Mouse (Mus musculus): ENCODE results near the gene Cysrt1.

Cysrt1 gene

GRCm38 (mm10) chr2:25200631-25201030 is 41.6 kb downstream of the Cysrt1 start:
- DNase-seq: no peak

- DNase-seq: no peak
Observed at GRCm38 (mm10) chr2:25197946-25198345, 44.3 kb downstream of the Cysrt1 start.

GRCm38 (mm10) chr2:25197191-25197590 is 45.1 kb downstream of the Cysrt1 start:
- DNase-seq: no peak

- DNase-seq: peak; percentile 50
Observed at GRCm38 (mm10) chr2:25196172-25196954, 45.9 kb downstream of the Cysrt1 start, which contains the start of gene Tor4a. Gene Tor4a (minus strand): TSS chr2:25196886.

GRCm38 (mm10) chr2:25195211-25196156 is 46.8 kb downstream of the Cysrt1 start:
- peak; percentile 35 for DNase-seq

- no peak for DNase-seq
Observed at GRCm38 (mm10) chr2:25194486-25195171, 47.6 kb downstream of the Cysrt1 start.

- DNase-seq: no peak
Observed at GRCm38 (mm10) chr2:25194006-25194405, 48.2 kb downstream of the Cysrt1 start.

- DNase-seq: peak; percentile 88
Observed at GRCm38 (mm10) chr2:25193330-25193770, 48.9 kb downstream of the Cysrt1 start.
